Mouse (Mus musculus) midbrain, embryonic 11.5 days (tissue): Measurements from ENCODE around the gene Tlr12. TPM values are rescaled to one million over a fixed set of nuclear protein-coding genes. Genes with fewer than 3 reads are reported as not detected.

Experiments
- ATAC-seq: fragments of 200-750 bp; cut with Nextera tagmentation; 2 replicates; pipeline ENCODE4 v1.8.0; 2017; ENCODE audit warnings: moderate TSS enrichment, moderate library complexity; ENCODE audit not compliant: low FRiP score
- DNase-seq: peaks from one replicate; pipeline ENCODE4 v3.0.0; 2015; ENCODE audit warnings: low spot score; ENCODE audit errors: missing footprints
- H3K27ac ChIP-seq: fragments of 300-500 bp; sonication (generic); 2 replicates; pipeline ENCODE4 v1.5.1; 2014; ENCODE audit warnings: low read depth, low read length
- H3K27me3 ChIP-seq: fragments of 300-500 bp; sonication (generic); 2 replicates; pipeline ENCODE4 v1.6.1; 2014; ENCODE audit warnings: mild to moderate bottlenecking, low read length, moderate library complexity, mixed read lengths; ENCODE audit not compliant: control insufficient read depth, insufficient read depth
- H3K36me3 ChIP-seq: fragments of 300-500 bp; sonication (generic); 2 replicates; pipeline ENCODE4 v1.6.1; 2014; ENCODE audit warnings: mild to moderate bottlenecking, low read length, moderate library complexity, mixed read lengths; ENCODE audit not compliant: control insufficient read depth, insufficient read depth
- H3K4me1 ChIP-seq: fragments of 300-500 bp; sonication (generic); 2 replicates; pipeline ENCODE4 v1.6.1; 2014; ENCODE audit warnings: low read length; ENCODE audit not compliant: control insufficient read depth, insufficient read depth
- H3K4me2 ChIP-seq: fragments of 300-500 bp; sonication (generic); 2 replicates; pipeline ENCODE4 v1.6.1; 2014; ENCODE audit warnings: mild to moderate bottlenecking, moderate library complexity
- H3K4me3 ChIP-seq: fragments of 300-500 bp; sonication (generic); 2 replicates; pipeline ENCODE4 v1.5.1; 2014; ENCODE audit warnings: low read depth, low read length
- H3K9ac ChIP-seq: fragments of 300-500 bp; sonication (generic); 2 replicates; pipeline ENCODE4 v1.6.1; 2014; ENCODE audit warnings: low read length
- H3K9me3 ChIP-seq: fragments of 300-500 bp; sonication (generic); 2 replicates; pipeline ENCODE4 v1.6.1; 2016; ENCODE audit warnings: low read length; ENCODE audit not compliant: control insufficient read depth
- WGBS: fragments of 180-500 bp; shearing (Covaris S2); extraction: QIAGEN DNeasy Blood & Tissue Kit; methylation state at CpG from one replicate; pipeline ENCODE4 v1.1.7; 2014; 5-methylcytosine and 5-hydroxymethylcytosine counted together
- polyA plus RNA-seq: library from polyadenylated mRNA; unstranded; fragments of >200 nt; fragmentation: Nextera tagmentation; extraction: Ambion mirVana; gene quantifications from 2 replicates; pipeline ENCODE4 v1.2.1, GENCODE M21; 2014

Gene Tlr12
- polyA plus RNA-seq, 1 experiment from 2014 or later = 0.04 TPM

- no peak for DNase-seq
- Histone ChIP-seq H3K4me1 (peaks cover 10% of the 10 kb centered on the region), H3K9ac (no peak overlapping the region), H3K27ac (no peak overlapping the region), H3K4me2 (no peak overlapping the region), H3K9me3 (no peaks in the 10 kb centered on the region), H3K27me3 (peaks cover 18% of the 10 kb centered on the region), H3K4me3 (no peak overlapping the region), H3K36me3 (no peaks in the 10 kb centered on the region)
- 65% methylated on average over 5 of the region's 5 CpGs for WGBS
- no peak for ATAC-seq
Observed at GRCm38 (mm10) chr4:128652584-128653298, 34.3 kb upstream of the Tlr12 start.

DNA sequence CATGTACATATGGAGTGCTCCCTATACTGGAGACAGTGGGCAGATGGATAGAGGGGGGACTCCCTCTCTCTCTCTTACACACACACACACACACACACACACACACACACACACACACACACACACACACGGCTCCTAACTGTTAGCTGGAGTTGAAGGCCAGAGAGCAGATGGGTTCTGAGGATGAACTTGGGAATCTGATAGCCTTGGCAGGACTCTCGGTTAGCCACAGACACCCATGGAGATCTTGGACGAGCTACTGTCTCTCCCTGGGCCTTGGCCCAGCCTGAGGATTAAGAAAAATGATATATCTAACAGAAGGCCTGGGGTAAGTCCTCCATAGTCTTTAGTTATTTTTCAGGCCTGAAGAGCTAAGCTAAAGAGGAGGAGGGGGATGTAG lies 33.1 kb upstream of the Tlr12 start:
- H3K4me1 ChIP-seq = peaks cover 10% of the 10 kb centered on the region
- H3K9ac ChIP-seq = no peak overlapping the region
- no peaks in the 10 kb centered on the region for H3K9me3 ChIP-seq
- H3K4me3 ChIP-seq = no peak overlapping the region
- 77% methylated on average over 3 of the region's 3 CpGs for WGBS
- H3K27ac ChIP-seq = no peak overlapping the region
- no peak for DNase-seq
- H3K36me3 ChIP-seq = no peaks in the 10 kb centered on the region
- H3K4me2 ChIP-seq = no peak overlapping the region
- peaks cover 17% of the 10 kb centered on the region for H3K27me3 ChIP-seq
- ATAC-seq = no peak

GRCm38 (mm10) chr4:128648567-128649255 lies 30.3 kb upstream of the Tlr12 start:
- Histone ChIP-seq H3K9ac (no peak overlapping the region), H3K27me3 (no peaks in the 10 kb centered on the region), H3K4me2 (no peak overlapping the region), H3K36me3 (no peaks in the 10 kb centered on the region), H3K9me3 (no peaks in the 10 kb centered on the region), H3K4me3 (no peak overlapping the region), H3K4me1 (no peaks in the 10 kb centered on the region), H3K27ac (no peak overlapping the region)
- DNase-seq = no peak
- no peak for ATAC-seq
- 63% methylated on average over 8 of the region's 8 CpGs for WGBS

GRCm38 (mm10) chr4:128646762-128647161 lies 28.3 kb upstream of the Tlr12 start:
- Histone ChIP-seq H3K9me3 (no peaks in the 10 kb centered on the region), H3K4me1 (no peaks in the 10 kb centered on the region), H3K36me3 (no peaks in the 10 kb centered on the region), H3K4me2 (no peak overlapping the region), H3K4me3 (no peak overlapping the region), H3K9ac (no peak overlapping the region), H3K27me3 (no peaks in the 10 kb centered on the region), H3K27ac (no peak overlapping the region)
- no peak for ATAC-seq
- 62% methylated on average over 7 of the region's 7 CpGs for WGBS
- no peak for DNase-seq

DNA sequence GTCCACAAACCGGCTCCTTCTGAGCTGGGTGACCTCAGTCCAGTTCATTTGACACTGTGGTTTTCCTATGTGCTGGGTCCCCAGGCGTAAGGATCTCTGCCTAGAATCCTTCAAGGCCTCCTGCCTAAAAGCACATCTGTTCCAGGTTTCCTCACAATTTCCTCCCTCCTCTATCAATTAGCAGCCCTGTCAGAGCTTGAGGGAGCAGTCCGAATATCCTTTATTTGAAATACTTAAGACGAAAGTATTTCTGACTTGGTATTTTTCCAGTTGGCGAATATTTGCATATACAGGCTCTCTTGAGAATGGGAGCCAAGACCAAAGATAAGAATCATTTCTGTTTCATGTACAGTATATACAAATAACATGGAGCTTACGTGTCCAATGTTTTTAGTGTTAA lies 27.5 kb upstream of the Tlr12 start:
- Histone ChIP-seq H3K9ac (no peak overlapping the region), H3K27ac (no peak overlapping the region), H3K9me3 (no peaks in the 10 kb centered on the region), H3K4me2 (no peak overlapping the region), H3K4me3 (no peak overlapping the region), H3K27me3 (no peaks in the 10 kb centered on the region), H3K4me1 (no peaks in the 10 kb centered on the region), H3K36me3 (no peaks in the 10 kb centered on the region)
- 82% methylated on average over 6 of the region's 6 CpGs for WGBS
- no peak for ATAC-seq
- DNase-seq = no peak

- Histone ChIP-seq H3K27ac (no peak overlapping the region), H3K4me3 (no peak overlapping the region), H3K36me3 (no peaks in the 10 kb centered on the region), H3K27me3 (no peaks in the 10 kb centered on the region), H3K9me3 (no peaks in the 10 kb centered on the region), H3K4me2 (no peak overlapping the region), H3K9ac (no peak overlapping the region), H3K4me1 (no peaks in the 10 kb centered on the region)
- no peak for ATAC-seq
- no peak for DNase-seq
- whole genome bisulfite sequencing = 66% methylated on average over 23 of the region's 23 CpGs
Observed at GRCm38 (mm10) chr4:128641766-128642717, 23.6 kb upstream of the Tlr12 start.

- Histone ChIP-seq H3K9ac (no peak overlapping the region), H3K9me3 (no peaks in the 10 kb centered on the region), H3K36me3 (no peaks in the 10 kb centered on the region), H3K27me3 (no peaks in the 10 kb centered on the region), H3K4me1 (no peaks in the 10 kb centered on the region), H3K4me2 (no peak overlapping the region), H3K27ac (no peak overlapping the region), H3K4me3 (no peak overlapping the region)
- WGBS = 90% methylated on average over 18 of the region's 18 CpGs
- DNase-seq (no peak), ATAC-seq (no peak)
Observed at GRCm38 (mm10) chr4:128638265-128638923, 20.0 kb upstream of the Tlr12 start.

- H3K27me3 ChIP-seq = no peaks in the 10 kb centered on the region
- H3K4me2 ChIP-seq = no peak overlapping the region
- H3K4me1 ChIP-seq = no peaks in the 10 kb centered on the region
- ATAC-seq (no peak), DNase-seq (no peak)
- no peaks in the 10 kb centered on the region for H3K9me3 ChIP-seq
- H3K27ac ChIP-seq = no peak overlapping the region; the same call in 1 of the 2 replicates
- no peak overlapping the region for H3K9ac ChIP-seq
- no peak overlapping the region for H3K4me3 ChIP-seq
- no peaks in the 10 kb centered on the region for H3K36me3 ChIP-seq
- 52% methylated on average over 11 of the region's 11 CpGs for WGBS
Observed at GRCm38 (mm10) chr4:128637250-128637649, 18.8 kb upstream of the Tlr12 start.
